Mouse (Mus musculus): Measurements from ENCODE around the gene B430306N03Rik.

DNA sequence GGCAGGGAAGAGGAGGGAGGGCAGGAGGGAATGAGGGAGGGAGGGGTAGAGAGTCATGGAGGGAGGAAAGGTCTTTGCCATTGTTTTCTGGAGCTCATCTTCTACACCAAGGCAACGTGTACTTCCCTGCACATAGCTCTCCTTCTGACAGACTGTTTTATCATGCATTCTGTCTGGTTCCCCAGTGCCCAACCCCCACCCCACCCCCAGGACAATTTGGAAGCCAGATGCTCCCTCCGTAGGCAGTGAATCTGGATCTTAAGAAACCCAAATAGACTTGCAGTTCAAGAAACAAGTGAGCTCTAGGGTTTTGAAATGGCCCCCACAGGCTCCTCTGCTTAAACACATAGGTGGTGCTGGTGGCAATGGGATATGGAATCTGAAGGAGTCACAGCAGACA lies 42.0 kb downstream of the B430306N03Rik start:
- TF ChIP-seq NANOG (IDR thresholded peaks at IDR 0.05; ENCODE audit: borderline replicate concordance, low read length) (no peak), CTCF (conservative IDR thresholded peaks at IDR 0.05; ENCODE audit: low read length) (no peak)
